ENCODE assay signal across 9 mouse cellular contexts in the genomic region with DNA sequence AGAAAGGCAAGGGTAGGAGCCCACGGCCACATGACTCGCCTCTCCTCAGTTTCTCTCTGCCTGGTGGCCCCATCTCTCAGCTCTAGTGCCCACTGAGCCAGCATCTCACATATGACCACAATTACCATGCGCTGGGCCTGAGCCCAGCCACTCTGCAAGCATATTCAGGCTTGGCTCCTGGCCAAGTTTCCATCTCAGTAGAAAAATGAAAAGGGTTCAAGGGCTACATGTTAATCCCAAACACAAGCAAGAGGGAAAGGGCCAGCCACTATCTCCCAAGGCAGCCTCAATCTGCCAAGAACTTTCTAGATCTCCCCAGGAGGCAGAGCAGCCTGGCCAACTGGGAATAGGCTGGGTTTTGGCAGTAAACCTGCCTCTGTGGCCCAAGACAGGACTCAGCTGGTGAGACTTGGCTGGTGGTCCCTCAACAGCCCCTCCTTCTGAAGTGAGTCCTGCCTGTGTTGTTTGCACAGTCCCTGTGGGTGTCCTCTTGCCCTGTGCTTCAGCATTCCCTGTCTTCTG.
DNase-seq lines count a peak whose midpoint lies in the region; ATAC-seq and TF ChIP-seq lines count a peak whose summit lies in the region.
"Had no signal": no experiment of that assay in that cellular context is flagged by ENCODE, and none has a peak within 500 bp of the region (broad histone marks: within the 10 kb centered on the region; RNA-seq: fewer than 3 reads in every experiment).

No protein-coding gene starts in this region.

- H3K4me1 ChIP-seq in heart, embryonic 13.5 days = peaks cover 57% of the 10 kb centered on the region
- peaks cover 53% of the 10 kb centered on the region for H3K4me1 ChIP-seq in kidney, embryonic 16.5 days (ENCODE audit: insufficient read depth, low read length)
- H3K4me1 ChIP-seq in stomach, embryonic 16.5 days (ENCODE audit: control insufficient read depth, insufficient read depth, low read length) = peaks cover 34% of the 10 kb centered on the region

- ATAC-seq in heart, embryonic 13.5 days (ENCODE audit: extremely low read depth, insufficient number of reproducible peaks, low FRiP score, low TSS enrichment) = peak; percentile 43; the same call in 1 of the 2 replicates
- ATAC-seq in kidney, embryonic 16.5 days (ENCODE audit: low FRiP score, low TSS enrichment) = peak; percentile 88
- peak; percentile 87 for ATAC-seq in stomach, embryonic 16.5 days (ENCODE audit: insufficient read depth, low FRiP score)

- DNase-seq in urinary bladder, postnatal 4 days (ENCODE audit: low spot score in 2 of 2) = peak; percentile 71 to 73
- no peak for DNase-seq in urinary bladder, postnatal 25 days (ENCODE audit: low spot score)
- peak; percentile 46 to 48 for DNase-seq in cerebellum, postnatal 36 days
- peak; percentile 66 for DNase-seq in lung, postnatal 25 days (ENCODE audit: low spot score)
- no peak for DNase-seq in left cerebral cortex, adult 2 months (ENCODE audit: extremely low spot score in 1 of 2, low spot score in 2 of 2)

- H3K27ac ChIP-seq in heart, embryonic 13.5 days (replicated peaks) = peak overlapping the region; percentile 75
- H3K27ac ChIP-seq in kidney, embryonic 16.5 days (ENCODE audit: low read length) = peak overlapping the region; percentile 89
- peak overlapping the region; percentile 80 for H3K27ac ChIP-seq in stomach, embryonic 16.5 days (ENCODE audit: low read length)
- no peak overlapping the region for H3K27ac ChIP-seq in left cerebral cortex, adult 2 months
- H3K27ac ChIP-seq: neural tube, embryonic 12.5 days had no signal

- no peak overlapping the region for H3K4me3 ChIP-seq in heart, embryonic 13.5 days
- H3K4me3 ChIP-seq in kidney, embryonic 16.5 days (ENCODE audit: low read length) = no peak overlapping the region
- no peak overlapping the region for H3K4me3 ChIP-seq in stomach, embryonic 16.5 days (replicated peaks; ENCODE audit: low read length)
- H3K4me3 ChIP-seq in left cerebral cortex, adult 2 months = no peak overlapping the region
- H3K4me3 ChIP-seq: neural tube, embryonic 12.5 days had no signal

- H3K4me2 ChIP-seq in heart, embryonic 13.5 days = no peak overlapping the region
- no peak overlapping the region for H3K4me2 ChIP-seq in kidney, embryonic 16.5 days (replicated peaks; ENCODE audit: low read depth, low read length)
- no peak overlapping the region for H3K4me2 ChIP-seq in stomach, embryonic 16.5 days (ENCODE audit: low read depth, low read length)
- H3K4me2 ChIP-seq: neural tube, embryonic 12.5 days had no signal

- no peaks in the 10 kb centered on the region for H3K27me3 ChIP-seq in heart, embryonic 13.5 days (replicated peaks)
- no peaks in the 10 kb centered on the region for H3K27me3 ChIP-seq in kidney, embryonic 16.5 days (ENCODE audit: insufficient read depth, low read length)
- H3K27me3 ChIP-seq in stomach, embryonic 16.5 days (ENCODE audit: control insufficient read depth, insufficient read depth, low read length) = no peaks in the 10 kb centered on the region
- H3K27me3 ChIP-seq: neural tube, embryonic 12.5 days had no signal

- TF ChIP-seq CTCF in left cerebral cortex, adult 2 months (IDR thresholded peaks at IDR 0.05) = no peak

- 32% methylated on average over 3 of the region's 3 CpGs for WGBS in heart, embryonic 13.5 days
- 63% methylated on average over 3 of the region's 3 CpGs for WGBS in kidney, embryonic 16.5 days
- WGBS in stomach, embryonic 16.5 days = 37% methylated on average over 3 of the region's 3 CpGs

- H3K36me3 ChIP-seq in heart, embryonic 13.5 days = no peaks in the 10 kb centered on the region
- no peaks in the 10 kb centered on the region for H3K36me3 ChIP-seq in kidney, embryonic 16.5 days (ENCODE audit: insufficient read depth, low read length)
- H3K36me3 ChIP-seq in stomach, embryonic 16.5 days (ENCODE audit: control insufficient read depth, insufficient read depth, low read length) = no peaks in the 10 kb centered on the region
- H3K36me3 ChIP-seq: neural tube, embryonic 12.5 days had no signal

- intact Hi-C loops in left cerebral cortex, adult 2 months (cut with DNase I) = no loop called here

- 0 out of 2 replicates have a peak overlapping the region, but pooled peaks have one; percentile 25 for H3K9ac ChIP-seq in heart, embryonic 13.5 days
- no peak overlapping the region for H3K9ac ChIP-seq in kidney, embryonic 16.5 days (replicated peaks; ENCODE audit: low read length)
- H3K9ac ChIP-seq in stomach, embryonic 16.5 days (ENCODE audit: low read length) = peak overlapping the region; percentile 11; the same call in 1 of the 2 replicates
- H3K9ac ChIP-seq: neural tube, embryonic 12.5 days had no signal

- H3K9me3 ChIP-seq in heart, embryonic 13.5 days = no peaks in the 10 kb centered on the region
- no peaks in the 10 kb centered on the region for H3K9me3 ChIP-seq in kidney, embryonic 16.5 days (ENCODE audit: low read length)
- no peaks in the 10 kb centered on the region for H3K9me3 ChIP-seq in stomach, embryonic 16.5 days (replicated peaks; ENCODE audit: control insufficient read depth, low read length)
- H3K9me3 ChIP-seq: neural tube, embryonic 12.5 days had no signal

Comparison
In these comparisons a context has a peak if more than half of its experiments do, and no peak if none do; other contexts are left out.
1. DNase-seq: peak in urinary bladder, postnatal 4 days (2 of 2), cerebellum, postnatal 36 days (2 of 2) and lung, postnatal 25 days (single experiment); none in urinary bladder, postnatal 25 days (single experiment) and left cerebral cortex, adult 2 months (0 of 2).
2. Peak in every context shown above with its lines, with median percentiles within 50 percentile points of each other: ATAC-seq.